Mouse (Mus musculus) small intestine, adult 2 months (tissue): Measurements from ENCODE around the gene Cdh15.

Experiments
- CTCF ChIP-seq: fragments of 200-500 bp; IDR thresholded peaks from 2 replicates; pipeline ENCODE4 v1.5.1; 2012; ENCODE audit warnings: low read depth, mild to moderate bottlenecking, control low read depth, inconsistent platforms, low read length, moderate library complexity, mixed read lengths; ENCODE audit not compliant: insufficient replicate concordance, insufficient read length; ENCODE audit errors: extremely low read depth
- POLR2A ChIP-seq: fragments of 200-500 bp; IDR thresholded peaks from 2 replicates; pipeline ENCODE4 v1.6.1; 2012; ENCODE audit warnings: low read depth, mild to moderate bottlenecking, control low read depth, inconsistent platforms, low read length, moderate library complexity

- no peak for TF ChIP-seq CTCF
- TF ChIP-seq POLR2A = no peak
Measured at GRCm38 (mm10) chr8:122811870-122812494, 35.8 kb upstream of the Cdh15 start.
